Mouse (Mus musculus): ENCODE data around the gene Ubash3a. TPM values are rescaled to one million over a fixed set of nuclear protein-coding genes. Genes with fewer than 3 reads are reported as not detected.

Gene Ubash3a
- total and polyA plus RNA-seq, 3 experiments = 0.29 to 0.36 TPM; not detected in 1

GRCm38 (mm10) chr17:31265171-31265572 is 57.5 kb downstream of the Ubash3a start:
- H3K9ac ChIP-seq (ENCODE audit: low read depth, low read length) = no peak overlapping the region
- H3K4me3 ChIP-seq = no peak overlapping the region
- DNase-seq = peak in 1 of 2 experiments; percentile 49
- H3K79me2 ChIP-seq (replicated peaks; ENCODE audit: control insufficient read depth, insufficient read depth, low read length) = no peaks in the 10 kb centered on the region
- H3K27me3 ChIP-seq (ENCODE audit: control insufficient read depth, insufficient read depth, low read length) = no peaks in the 10 kb centered on the region
- no peaks in the 10 kb centered on the region for H3K36me3 ChIP-seq (ENCODE audit: control insufficient read depth, insufficient read depth, low read length)
- intact Hi-C loops (cut with DNase I) = no loop called here
- 22% methylated on average over 3 of the region's 3 CpGs for WGBS
- no peak for TF ChIP-seq POLR2A (IDR thresholded peaks at IDR 0.05; ENCODE audit: insufficient read depth, low read depth, low read length)
- TF ChIP-seq CTCF (IDR thresholded peaks at IDR 0.05) = no peak
- no peak for TF ChIP-seq EP300 (IDR thresholded peaks at IDR 0.05; ENCODE audit: insufficient read depth, low read depth, low read length)
- no peaks in the 10 kb centered on the region for H3K4me1 ChIP-seq (ENCODE audit: control insufficient read depth, insufficient read depth, low read length)
- no peak overlapping the region for H3K27ac ChIP-seq

- H3K9ac ChIP-seq (ENCODE audit: low read depth, low read length) = no peak overlapping the region
- H3K27me3 ChIP-seq (ENCODE audit: control insufficient read depth, insufficient read depth, low read length) = no peaks in the 10 kb centered on the region
- H3K79me2 ChIP-seq (replicated peaks; ENCODE audit: control insufficient read depth, insufficient read depth, low read length) = no peaks in the 10 kb centered on the region
- H3K4me3 ChIP-seq = no peak overlapping the region
- 86% methylated on average over 9 of the region's 9 CpGs for WGBS
- DNase-seq = no peak
- H3K4me1 ChIP-seq (ENCODE audit: control insufficient read depth, insufficient read depth, low read length) = no peaks in the 10 kb centered on the region
- no peak overlapping the region for H3K27ac ChIP-seq
- TF ChIP-seq EP300 (IDR thresholded peaks at IDR 0.05; ENCODE audit: insufficient read depth, low read depth, low read length) (no peak), CTCF (IDR thresholded peaks at IDR 0.05) (no peak), POLR2A (IDR thresholded peaks at IDR 0.05; ENCODE audit: insufficient read depth, low read depth, low read length) (no peak)
- intact Hi-C loops (cut with DNase I) = no loop called here
- H3K36me3 ChIP-seq (ENCODE audit: control insufficient read depth, insufficient read depth, low read length) = no peaks in the 10 kb centered on the region
Observed at GRCm38 (mm10) chr17:31265831-31266230, 58.2 kb downstream of the Ubash3a start.

GRCm38 (mm10) chr17:31266321-31266950 is 58.8 kb downstream of the Ubash3a start:
- H3K9ac ChIP-seq (ENCODE audit: low read depth, low read length) = no peak overlapping the region
- H3K4me1 ChIP-seq (ENCODE audit: control insufficient read depth, insufficient read depth, low read length) = no peaks in the 10 kb centered on the region
- DNase-seq = peak in 1 of 2 experiments; percentile 22
- no peak overlapping the region for H3K4me3 ChIP-seq
- no peak overlapping the region for H3K27ac ChIP-seq
- H3K36me3 ChIP-seq (ENCODE audit: control insufficient read depth, insufficient read depth, low read length) = no peaks in the 10 kb centered on the region
- WGBS = 83% methylated on average over 7 of the region's 7 CpGs
- TF ChIP-seq CTCF (IDR thresholded peaks at IDR 0.05) (no peak), POLR2A (IDR thresholded peaks at IDR 0.05; ENCODE audit: insufficient read depth, low read depth, low read length) (no peak), EP300 (IDR thresholded peaks at IDR 0.05; ENCODE audit: insufficient read depth, low read depth, low read length) (no peak)
- intact Hi-C loops (cut with DNase I) = no loop called here
- no peaks in the 10 kb centered on the region for H3K79me2 ChIP-seq (replicated peaks; ENCODE audit: control insufficient read depth, insufficient read depth, low read length)
- H3K27me3 ChIP-seq (ENCODE audit: control insufficient read depth, insufficient read depth, low read length) = no peaks in the 10 kb centered on the region

- no peak for TF ChIP-seq CTCF (IDR thresholded peaks at IDR 0.05)
- no peak for TF ChIP-seq EP300 (IDR thresholded peaks at IDR 0.05; ENCODE audit: insufficient read depth, low read depth, low read length)
- no peak for TF ChIP-seq POLR2A (IDR thresholded peaks at IDR 0.05; ENCODE audit: insufficient read depth, low read depth, low read length)
- Histone ChIP-seq H3K27me3 (ENCODE audit: control insufficient read depth, insufficient read depth, low read length) (no peaks in the 10 kb centered on the region), H3K36me3 (ENCODE audit: control insufficient read depth, insufficient read depth, low read length) (no peaks in the 10 kb centered on the region), H3K4me3 (no peak overlapping the region), H3K27ac (no peak overlapping the region), H3K79me2 (replicated peaks; ENCODE audit: control insufficient read depth, insufficient read depth, low read length) (no peaks in the 10 kb centered on the region), H3K9ac (ENCODE audit: low read depth, low read length) (no peak overlapping the region), H3K4me1 (ENCODE audit: control insufficient read depth, insufficient read depth, low read length) (no peaks in the 10 kb centered on the region)
- intact Hi-C loops (cut with DNase I) = no loop called here
- WGBS = 58% methylated on average over 4 of the region's 4 CpGs
- DNase-seq = peak in 1 of 2 experiments; percentile 4
Observed at GRCm38 (mm10) chr17:31267138-31267537, 59.5 kb downstream of the Ubash3a start.

- no peak overlapping the region for H3K4me3 ChIP-seq
Observed at GRCm38 (mm10) chr17:31267603-31268002, 59.9 kb downstream of the Ubash3a start.

DNA sequence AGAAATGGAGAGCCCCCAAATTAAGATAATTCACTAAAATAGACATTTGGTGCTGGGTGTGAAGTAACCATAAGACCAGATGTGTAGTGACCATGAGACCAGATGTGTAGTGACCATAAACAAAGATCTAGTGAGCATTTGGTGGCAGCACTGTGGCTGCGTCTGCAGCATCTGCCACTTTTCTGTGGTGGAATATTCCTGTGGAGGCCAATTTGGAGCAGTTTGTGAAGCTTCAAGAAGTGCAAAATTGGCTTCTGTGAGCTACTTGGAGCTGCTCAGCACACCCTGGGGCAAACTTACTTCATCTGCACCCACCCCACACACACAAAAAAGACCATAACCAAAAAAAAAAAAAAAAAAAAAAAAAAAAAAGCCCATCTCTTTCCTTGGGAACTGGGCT is 60.3 kb downstream of the Ubash3a start:
- intact Hi-C loops (cut with DNase I) = no loop called here
- Histone ChIP-seq H3K27me3 (ENCODE audit: control insufficient read depth, insufficient read depth, low read length) (no peaks in the 10 kb centered on the region), H3K4me3 (no peak overlapping the region), H3K4me1 (ENCODE audit: control insufficient read depth, insufficient read depth, low read length) (no peaks in the 10 kb centered on the region), H3K27ac (no peak overlapping the region), H3K36me3 (ENCODE audit: control insufficient read depth, insufficient read depth, low read length) (no peaks in the 10 kb centered on the region), H3K9ac (ENCODE audit: low read depth, low read length) (no peak overlapping the region), H3K79me2 (replicated peaks; ENCODE audit: control insufficient read depth, insufficient read depth, low read length) (no peaks in the 10 kb centered on the region)
- 89% methylated on average over 1 of the region's 1 CpGs for WGBS
- TF ChIP-seq POLR2A (IDR thresholded peaks at IDR 0.05; ENCODE audit: insufficient read depth, low read depth, low read length) = no peak
- TF ChIP-seq EP300 (IDR thresholded peaks at IDR 0.05; ENCODE audit: insufficient read depth, low read depth, low read length) = no peak
- TF ChIP-seq CTCF (IDR thresholded peaks at IDR 0.05) = no peak
- peak in 1 of 2 experiments; percentile 8 for DNase-seq

More at GRCm38 (mm10) chr17:31267603-31268002, 59.9 kb downstream of the Ubash3a start:
- no peaks in the 10 kb centered on the region for H3K36me3 ChIP-seq (ENCODE audit: control insufficient read depth, insufficient read depth, low read length)
- H3K9ac ChIP-seq (ENCODE audit: low read depth, low read length) = no peak overlapping the region
- DNase-seq = peak in 1 of 2 experiments; percentile 15
- H3K27ac ChIP-seq = no peak overlapping the region
- H3K79me2 ChIP-seq (replicated peaks; ENCODE audit: control insufficient read depth, insufficient read depth, low read length) = no peaks in the 10 kb centered on the region
- TF ChIP-seq CTCF (IDR thresholded peaks at IDR 0.05) (no peak), POLR2A (IDR thresholded peaks at IDR 0.05; ENCODE audit: insufficient read depth, low read depth, low read length) (no peak), EP300 (IDR thresholded peaks at IDR 0.05; ENCODE audit: insufficient read depth, low read depth, low read length) (no peak)
- intact Hi-C loops (cut with DNase I) = no loop called here
- H3K4me1 ChIP-seq (ENCODE audit: control insufficient read depth, insufficient read depth, low read length) = no peaks in the 10 kb centered on the region
- WGBS = 81% methylated on average over 6 of the region's 6 CpGs
- no peaks in the 10 kb centered on the region for H3K27me3 ChIP-seq (ENCODE audit: control insufficient read depth, insufficient read depth, low read length)

Measured in heart, adult 2 months (tissue).